Mouse (Mus musculus): Measurements from ENCODE around the gene Lcn8. TPM values are rescaled to one million over a fixed set of nuclear protein-coding genes. Genes with fewer than 3 reads are reported as not detected.

The Lcn8 gene
- total and polyA plus RNA-seq, 3 experiments = not detected

DNA sequence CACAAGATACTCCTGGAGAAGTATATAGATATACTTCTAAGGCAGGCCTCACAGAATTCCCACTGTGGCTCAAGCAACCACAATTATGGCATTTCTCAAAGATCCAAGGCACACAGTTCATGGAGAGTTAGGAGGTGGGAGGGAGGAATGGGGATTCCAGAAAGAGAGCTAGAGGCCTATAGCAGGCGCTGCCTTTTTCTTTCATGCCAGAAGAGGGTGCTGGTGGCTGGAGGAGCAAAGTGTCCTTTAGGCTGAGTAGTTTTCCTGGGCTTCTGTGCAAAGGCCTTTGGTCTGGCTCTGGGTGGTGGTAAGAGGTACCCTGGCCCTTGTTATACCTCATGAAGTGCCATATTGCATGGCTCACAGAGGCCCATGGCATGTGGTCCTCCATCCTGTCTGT, 18.9 kb upstream of the Lcn8 start:
- DNase-seq (ENCODE audit: low spot score) (no peak), ATAC-seq (ENCODE audit: extremely low read depth, insufficient number of reproducible peaks, low FRiP score, poor library complexity, severe bottlenecking) (no peak)
- Histone ChIP-seq H3K36me3 (replicated peaks) (no peaks in the 10 kb centered on the region), H3K27me3 (ENCODE audit: insufficient read depth, low read length) (peaks cover 8% of the 10 kb centered on the region; the same call in 1 of the 2 replicates), H3K4me1 (ENCODE audit: insufficient read depth, low read depth, low read length) (no peaks in the 10 kb centered on the region), H3K9me3 (replicated peaks) (no peaks in the 10 kb centered on the region), H3K4me3 (ENCODE audit: low read depth, low read length) (no peak overlapping the region)
- TF ChIP-seq CTCF (IDR thresholded peaks at IDR 0.05; ENCODE audit: low read depth, low read length) (no peak), GATA1 (IDR thresholded peaks at IDR 0.05; ENCODE audit: borderline replicate concordance, low read length) (no peak), GATA2 (IDR thresholded peaks at IDR 0.05; ENCODE audit: borderline replicate concordance, low read depth, low read length) (no peak), TAL1 (conservative IDR thresholded peaks at IDR 0.05; ENCODE audit: low read depth, low read length) (no peak), POLR2AphosphoS5 (IDR thresholded peaks at IDR 0.05; ENCODE audit: insufficient replicate concordance, low read depth, low read length) (no peak)

DNA sequence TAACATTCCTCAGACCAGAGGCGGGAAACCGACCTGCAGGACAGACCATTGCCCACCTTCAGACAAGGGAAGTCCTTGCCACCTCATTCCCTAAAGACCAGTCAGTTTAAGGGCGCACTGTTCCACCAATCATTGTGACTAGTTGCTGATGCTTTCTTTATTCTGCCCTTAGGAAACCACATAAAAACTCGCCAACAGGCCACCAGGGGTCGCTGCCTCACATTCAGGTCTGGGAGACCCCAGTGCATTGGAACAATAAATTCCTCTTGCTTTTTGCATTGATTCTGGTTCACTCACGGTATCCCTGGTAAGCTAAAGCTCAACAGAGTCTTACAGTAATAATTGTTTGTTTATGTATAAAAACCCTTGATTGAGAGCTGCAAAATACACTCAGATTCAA, 13.0 kb upstream of the Lcn8 start:
- Histone ChIP-seq H3K4me3 (ENCODE audit: low read depth, low read length) (no peak overlapping the region), H3K9me3 (replicated peaks) (no peaks in the 10 kb centered on the region), H3K4me1 (ENCODE audit: insufficient read depth, low read depth, low read length) (no peaks in the 10 kb centered on the region), H3K27me3 (ENCODE audit: insufficient read depth, low read length) (peaks cover 7% of the 10 kb centered on the region), H3K36me3 (replicated peaks) (no peaks in the 10 kb centered on the region)
- DNase-seq (ENCODE audit: low spot score) (no peak), ATAC-seq (ENCODE audit: extremely low read depth, insufficient number of reproducible peaks, low FRiP score, poor library complexity, severe bottlenecking) (no peak)
- TF ChIP-seq GATA1 (IDR thresholded peaks at IDR 0.05; ENCODE audit: borderline replicate concordance, low read length) = no peak
- no peak for TF ChIP-seq GATA2 (IDR thresholded peaks at IDR 0.05; ENCODE audit: borderline replicate concordance, low read depth, low read length)
- TF ChIP-seq CTCF (IDR thresholded peaks at IDR 0.05; ENCODE audit: low read depth, low read length) = no peak
- no peak for TF ChIP-seq POLR2AphosphoS5 (IDR thresholded peaks at IDR 0.05; ENCODE audit: insufficient replicate concordance, low read depth, low read length)
- TF ChIP-seq TAL1 (conservative IDR thresholded peaks at IDR 0.05; ENCODE audit: low read depth, low read length) = no peak

DNA sequence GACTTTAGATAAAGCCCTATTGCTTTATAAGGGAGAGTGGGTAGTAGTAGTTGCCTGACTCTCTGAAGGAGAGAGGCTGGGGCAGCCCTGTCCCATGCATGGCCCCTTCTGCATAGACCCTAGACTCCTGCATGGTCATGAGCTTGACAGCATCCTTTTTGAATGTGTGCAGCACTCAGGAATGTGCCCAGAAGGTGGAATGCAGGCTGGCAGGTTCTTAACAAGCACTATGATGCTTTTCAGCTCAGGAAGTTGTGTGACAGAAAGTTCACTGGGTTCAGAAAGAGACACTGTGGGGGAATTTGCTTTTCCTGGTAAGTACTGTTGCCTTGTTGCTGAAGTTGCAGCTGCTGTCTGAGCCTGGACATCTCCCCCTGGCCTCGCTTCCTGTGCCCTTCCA, 1.6 kb downstream of the Lcn8 start:
- Histone ChIP-seq H3K4me1 (ENCODE audit: insufficient read depth, low read depth, low read length) (no peaks in the 10 kb centered on the region), H3K36me3 (replicated peaks) (no peaks in the 10 kb centered on the region), H3K9me3 (replicated peaks) (no peaks in the 10 kb centered on the region), H3K4me3 (ENCODE audit: low read depth, low read length) (no peak overlapping the region), H3K27me3 (ENCODE audit: insufficient read depth, low read length) (peaks cover 28% of the 10 kb centered on the region)
- ATAC-seq (ENCODE audit: extremely low read depth, insufficient number of reproducible peaks, low FRiP score, poor library complexity, severe bottlenecking) (no peak), DNase-seq (ENCODE audit: low spot score) (no peak)
- TF ChIP-seq POLR2AphosphoS5 (IDR thresholded peaks at IDR 0.05; ENCODE audit: insufficient replicate concordance, low read depth, low read length) = no peak
- no peak for TF ChIP-seq GATA1 (IDR thresholded peaks at IDR 0.05; ENCODE audit: borderline replicate concordance, low read length)
- TF ChIP-seq GATA2 (IDR thresholded peaks at IDR 0.05; ENCODE audit: borderline replicate concordance, low read depth, low read length) = no peak
- TF ChIP-seq TAL1 (conservative IDR thresholded peaks at IDR 0.05; ENCODE audit: low read depth, low read length) = no peak
- no peak for TF ChIP-seq CTCF (IDR thresholded peaks at IDR 0.05; ENCODE audit: low read depth, low read length)

DNA sequence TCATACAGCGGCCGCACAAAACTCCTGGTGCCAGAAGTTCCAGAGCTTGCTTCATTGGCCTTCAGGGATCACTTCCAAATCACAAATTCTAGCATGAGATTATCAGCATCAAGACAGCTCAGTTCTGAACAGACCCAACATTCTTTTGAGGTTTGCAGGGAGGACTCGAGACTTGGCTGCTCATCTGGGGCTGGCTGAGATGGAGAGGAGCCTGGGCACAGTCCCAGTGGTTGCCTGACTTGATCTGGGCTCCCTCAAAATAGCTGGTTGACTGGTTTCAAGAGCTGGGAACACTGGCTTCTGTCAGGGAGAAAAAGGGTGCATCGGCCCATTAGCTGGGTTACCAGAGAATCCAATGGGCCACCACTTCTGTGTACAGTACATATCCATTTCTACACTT, 3.8 kb downstream of the Lcn8 start:
- H3K9me3 ChIP-seq (replicated peaks) = no peaks in the 10 kb centered on the region
- H3K4me1 ChIP-seq (ENCODE audit: insufficient read depth, low read depth, low read length) = no peaks in the 10 kb centered on the region
- no peaks in the 10 kb centered on the region for H3K36me3 ChIP-seq (replicated peaks)
- DNase-seq (ENCODE audit: low spot score) = no peak
- peaks cover 23% of the 10 kb centered on the region for H3K27me3 ChIP-seq (ENCODE audit: insufficient read depth, low read length)
- no peak for TF ChIP-seq POLR2AphosphoS5 (IDR thresholded peaks at IDR 0.05; ENCODE audit: insufficient replicate concordance, low read depth, low read length)
- no peak for TF ChIP-seq CTCF (IDR thresholded peaks at IDR 0.05; ENCODE audit: low read depth, low read length)
- no peak overlapping the region for H3K4me3 ChIP-seq (ENCODE audit: low read depth, low read length)
- no peak for ATAC-seq (ENCODE audit: extremely low read depth, insufficient number of reproducible peaks, low FRiP score, poor library complexity, severe bottlenecking)

DNA sequence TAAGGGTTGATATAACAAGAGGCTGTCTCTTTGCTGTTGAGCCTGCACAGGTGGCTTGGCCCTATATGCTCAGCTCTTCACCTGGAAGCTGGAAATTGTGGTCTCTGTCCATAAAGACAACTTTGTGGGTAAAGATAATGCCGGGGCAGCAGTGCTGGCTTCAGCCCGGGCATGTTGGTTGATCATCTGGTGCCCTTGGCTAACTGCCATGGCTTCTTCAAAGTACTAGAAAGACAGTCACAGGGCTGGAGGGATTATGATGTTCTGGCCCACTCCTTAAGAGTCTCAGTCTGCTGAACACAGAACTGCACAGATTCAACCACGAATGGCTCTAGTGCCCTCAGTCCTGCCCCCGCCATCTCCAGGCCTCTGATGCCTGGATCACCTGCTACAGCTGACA, 4.3 kb downstream of the Lcn8 start:
- ATAC-seq (ENCODE audit: extremely low read depth, insufficient number of reproducible peaks, low FRiP score, poor library complexity, severe bottlenecking) (no peak), DNase-seq (ENCODE audit: low spot score) (no peak)
- Histone ChIP-seq H3K4me3 (ENCODE audit: low read depth, low read length) (no peak overlapping the region), H3K4me1 (ENCODE audit: insufficient read depth, low read depth, low read length) (no peaks in the 10 kb centered on the region), H3K27me3 (ENCODE audit: insufficient read depth, low read length) (peaks cover 23% of the 10 kb centered on the region), H3K9me3 (replicated peaks) (no peaks in the 10 kb centered on the region), H3K36me3 (replicated peaks) (no peaks in the 10 kb centered on the region)
- TF ChIP-seq TAL1 (conservative IDR thresholded peaks at IDR 0.05; ENCODE audit: low read depth, low read length) (no peak), CTCF (IDR thresholded peaks at IDR 0.05; ENCODE audit: low read depth, low read length) (no peak), POLR2AphosphoS5 (IDR thresholded peaks at IDR 0.05; ENCODE audit: insufficient replicate concordance, low read depth, low read length) (no peak), GATA2 (IDR thresholded peaks at IDR 0.05; ENCODE audit: borderline replicate concordance, low read depth, low read length) (no peak), GATA1 (IDR thresholded peaks at IDR 0.05; ENCODE audit: borderline replicate concordance, low read length) (no peak)

DNA sequence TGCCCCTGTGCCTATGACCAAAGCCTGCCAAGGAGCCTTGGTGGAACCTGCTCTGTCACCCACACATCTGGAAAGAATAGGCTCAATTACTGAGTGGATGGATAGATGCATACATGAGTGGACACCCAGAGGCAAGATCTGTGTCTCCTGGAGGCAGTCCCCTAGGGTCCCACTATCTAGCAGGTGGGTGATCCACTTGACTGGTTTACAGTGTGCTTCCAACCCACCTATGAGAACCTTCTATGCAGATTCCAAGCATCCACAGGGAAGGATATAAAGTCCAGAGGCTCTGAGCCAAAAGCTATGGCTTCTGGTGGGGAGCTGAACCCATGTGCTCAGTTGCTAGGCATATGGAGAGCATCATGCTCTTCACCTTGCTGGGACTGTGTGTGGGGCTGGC, 4.7 kb downstream of the Lcn8 start, which contains the start of gene Lcn5:
Gene Lcn5, plus strand, starts transcription at position 301 of the 400 bp plus-strand sequence.
- no peaks in the 10 kb centered on the region for H3K4me1 ChIP-seq (ENCODE audit: insufficient read depth, low read depth, low read length)
- no peak for TF ChIP-seq TAL1 (conservative IDR thresholded peaks at IDR 0.05; ENCODE audit: low read depth, low read length)
- TF ChIP-seq CTCF (IDR thresholded peaks at IDR 0.05; ENCODE audit: low read depth, low read length) = no peak
- DNase-seq (ENCODE audit: low spot score) (no peak), ATAC-seq (ENCODE audit: extremely low read depth, insufficient number of reproducible peaks, low FRiP score, poor library complexity, severe bottlenecking) (no peak)
- no peaks in the 10 kb centered on the region for H3K9me3 ChIP-seq (replicated peaks)
- no peaks in the 10 kb centered on the region for H3K36me3 ChIP-seq (replicated peaks)
- no peak within 1 kb of the TSS for H3K4me3 ChIP-seq (ENCODE audit: low read depth, low read length)
- H3K27me3 ChIP-seq (ENCODE audit: insufficient read depth, low read length) = peaks cover 23% of the 10 kb centered on the region

DNA sequence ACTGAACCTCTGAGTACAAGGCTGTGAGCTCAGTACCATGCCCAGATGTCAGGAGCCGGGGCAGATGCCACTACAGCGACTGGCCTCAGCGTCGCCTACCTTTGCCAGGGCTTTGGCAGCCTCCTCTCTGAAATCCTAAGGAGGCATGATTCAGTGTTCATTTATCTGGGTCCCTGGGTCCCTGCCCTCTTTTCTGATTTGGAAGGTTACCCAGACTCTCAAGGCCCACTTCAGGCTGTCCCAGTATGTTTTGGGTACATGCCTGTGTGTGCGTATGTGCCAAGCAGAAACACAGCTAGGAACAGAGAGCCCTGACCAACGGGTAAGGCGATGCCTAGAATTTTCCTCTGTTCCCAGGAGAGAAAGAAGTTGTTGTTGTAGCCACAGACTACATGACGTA, 7.4 kb downstream of the Lcn8 start:
- peaks cover 5% of the 10 kb centered on the region for H3K27me3 ChIP-seq (ENCODE audit: insufficient read depth, low read length)
- TF ChIP-seq GATA2 (IDR thresholded peaks at IDR 0.05; ENCODE audit: borderline replicate concordance, low read depth, low read length) = no peak
- no peak for TF ChIP-seq CTCF (IDR thresholded peaks at IDR 0.05; ENCODE audit: low read depth, low read length)
- no peaks in the 10 kb centered on the region for H3K4me1 ChIP-seq (ENCODE audit: insufficient read depth, low read depth, low read length)
- ATAC-seq (ENCODE audit: extremely low read depth, insufficient number of reproducible peaks, low FRiP score, poor library complexity, severe bottlenecking) = no peak
- no peaks in the 10 kb centered on the region for H3K9me3 ChIP-seq (replicated peaks)
- no peak for DNase-seq (ENCODE audit: low spot score)
- no peak overlapping the region for H3K4me3 ChIP-seq (ENCODE audit: low read depth, low read length)
- no peaks in the 10 kb centered on the region for H3K36me3 ChIP-seq (replicated peaks)

All from G1E (cell line).